Mouse (Mus musculus) MEL (cell line): ENCODE measurements around the gene Bmper. TPM values are rescaled to one million over a fixed set of nuclear protein-coding genes. Genes with fewer than 3 reads are reported as not detected.

Experiments
- DNase-seq: peaks from one replicate; pipeline ENCODE4 v3.0.0; 2011; ENCODE audit warnings: low read depth, low spot score
- H3K27ac ChIP-seq: 2 replicates; pipeline ENCODE4 v1.5.1; 2012; ENCODE audit warnings: low read depth, mild to moderate bottlenecking, control low read depth, low read length, moderate library complexity; ENCODE audit not compliant: control insufficient read depth
- H3K27me3 ChIP-seq, 2 experiments: fragments of 150-350 bp in 1 of 2; sonication (generic) in 1 of 2; 2 replicates each; pipeline ENCODE4 v1.6.1; 2012; ENCODE audit warnings: low read length in 2 of 2, mild to moderate bottlenecking in 2 of 2, improper control_type of control experiment in 1 of 2, moderate library complexity in 1 of 2; ENCODE audit not compliant: insufficient read depth in 2 of 2, control insufficient read depth in 1 of 2
- H3K36me3 ChIP-seq, 2 experiments: 2 replicates each; pipeline ENCODE4 v1.6.1; 2012 to 2014; ENCODE audit warnings: low read length in 2 of 2, improper control_type of control experiment in 1 of 2, inconsistent platforms in 1 of 2, mild to moderate bottlenecking in 1 of 2; ENCODE audit not compliant: insufficient read depth in 2 of 2, control insufficient read depth in 1 of 2
- H3K4me1 ChIP-seq, 2 experiments: fragments of 150-350 bp in 1 of 2; sonication (generic) in 1 of 2; 2 replicates each; pipeline ENCODE4 v1.6.1; 2012; ENCODE audit warnings: low read length in 2 of 2, improper control_type of control experiment in 1 of 2, mild to moderate bottlenecking in 1 of 2; ENCODE audit not compliant: insufficient read depth in 2 of 2, control insufficient read depth in 1 of 2
- H3K4me3 ChIP-seq, 2 experiments: fragments of 150-350 bp in 1 of 2; sonication (generic) in 1 of 2; 2 replicates each; pipeline ENCODE4 v1.5.1; 2012; ENCODE audit warnings: low read depth in 2 of 2, low read length in 2 of 2, mild to moderate bottlenecking in 2 of 2, moderate library complexity in 2 of 2, control low read depth in 1 of 2, improper control_type of control experiment in 1 of 2; ENCODE audit not compliant: control insufficient read depth in 1 of 2, insufficient read depth in 1 of 2
- H3K79me2 ChIP-seq: 2 replicates; pipeline ENCODE4 v1.6.1; 2012; ENCODE audit warnings: mild to moderate bottlenecking, low read length, moderate library complexity; ENCODE audit not compliant: control insufficient read depth, poor library complexity, insufficient read depth
- H3K9ac ChIP-seq: 2 replicates; pipeline ENCODE4 v1.6.1; 2012; ENCODE audit warnings: low read depth, mild to moderate bottlenecking, control low read depth, low read length, moderate library complexity; ENCODE audit not compliant: control insufficient read depth, poor library complexity, severe bottlenecking
- H3K9me3 ChIP-seq: fragments of 150-350 bp; sonication (generic); replicated peaks from 2 replicates; pipeline ENCODE4 v1.6.1; 2012; ENCODE audit warnings: mild to moderate bottlenecking, low read length, improper control_type of control experiment, moderate library complexity; ENCODE audit not compliant: insufficient read depth
- BHLHE40 ChIP-seq: IDR thresholded peaks from 2 replicates; pipeline ENCODE4 v1.6.1; 2012; ENCODE audit warnings: low read depth, mild to moderate bottlenecking, inconsistent platforms, low read length, improper control_type of control experiment, borderline replicate concordance
- CHD1 ChIP-seq: IDR thresholded peaks from 2 replicates; pipeline ENCODE4 v1.6.1; 2012; ENCODE audit warnings: low read depth, mild to moderate bottlenecking, inconsistent platforms, low read length, improper control_type of control experiment
- E2F4 ChIP-seq: IDR thresholded peaks from 2 replicates; pipeline ENCODE4 v1.6.1; 2011; ENCODE audit warnings: low read depth, low read length, improper control_type of control experiment, borderline replicate concordance
- ETS1 ChIP-seq: IDR thresholded peaks from 2 replicates; pipeline ENCODE4 v1.6.1; 2012; ENCODE audit warnings: low read depth, mild to moderate bottlenecking, inconsistent platforms, low read length, improper control_type of control experiment, moderate library complexity
- MAX ChIP-seq: IDR thresholded peaks from 2 replicates; pipeline ENCODE4 v1.6.1; 2011; ENCODE audit warnings: low read length, improper control_type of control experiment
- MEF2A ChIP-seq: IDR thresholded peaks from 2 replicates; pipeline ENCODE4 v1.6.1; 2014; ENCODE audit warnings: low read depth, mild to moderate bottlenecking, inconsistent platforms, low read length, improper control_type of control experiment; ENCODE audit not compliant: poor library complexity, insufficient replicate concordance, severe bottlenecking; ENCODE audit errors: extremely low read depth
- MYC ChIP-seq: IDR thresholded peaks from 2 replicates; pipeline ENCODE4 v1.6.1; 2011; ENCODE audit warnings: low read depth, mild to moderate bottlenecking, low read length, improper control_type of control experiment, moderate library complexity
- NELFE ChIP-seq: IDR thresholded peaks from 2 replicates; pipeline ENCODE4 v1.6.1; 2011; ENCODE audit warnings: low read depth, low read length, improper control_type of control experiment
- POLR2AphosphoS2 ChIP-seq: IDR thresholded peaks from 2 replicates; pipeline ENCODE4 v1.6.1; 2011; ENCODE audit warnings: low read length, improper control_type of control experiment
- SMC3 ChIP-seq: IDR thresholded peaks from 2 replicates; pipeline ENCODE4 v1.6.1; 2011; ENCODE audit warnings: low read depth, low read length, improper control_type of control experiment
- TAL1 ChIP-seq: IDR thresholded peaks from 2 replicates; pipeline ENCODE4 v1.6.1; 2012; ENCODE audit warnings: mild to moderate bottlenecking, inconsistent platforms, low read length, moderate library complexity, mixed read lengths
- TBP ChIP-seq: IDR thresholded peaks from 2 replicates; pipeline ENCODE4 v1.8.0; 2011; ENCODE audit warnings: low read depth, low read length, improper control_type of control experiment
- UBTF ChIP-seq: IDR thresholded peaks from 2 replicates; pipeline ENCODE4 v1.6.1; 2012; ENCODE audit warnings: low read depth, mild to moderate bottlenecking, inconsistent platforms, low read length, improper control_type of control experiment, moderate library complexity, borderline replicate concordance; ENCODE audit not compliant: insufficient read depth
- USF2 ChIP-seq, 2 experiments: IDR thresholded peaks; 2 replicates each; pipeline ENCODE4 v1.6.1; 2011 to 2012; ENCODE audit warnings: improper control_type of control experiment in 2 of 2, low read length in 2 of 2, borderline replicate concordance in 1 of 2, inconsistent platforms in 1 of 2, low read depth in 1 of 2, mild to moderate bottlenecking in 1 of 2; ENCODE audit not compliant: insufficient read depth in 1 of 2
- ZC3H11A ChIP-seq: IDR thresholded peaks from 2 replicates; pipeline ENCODE4 v1.6.1; 2012; ENCODE audit warnings: low read depth, mild to moderate bottlenecking, inconsistent platforms, low read length, improper control_type of control experiment
- polyA plus RNA-seq, 2 experiments: library from polyadenylated mRNA; stranded (reverse) in 1 of 2; unstranded in 1 of 2; fragments of >175 nt in 1 of 2; fragments of >200 nt in 1 of 2; gene quantifications; 2 replicates each; pipeline versions ENCODE4 v1.2.1 to v1.2.4; 2012; ENCODE audit warnings: low replicate concordance in 2 of 2, low read depth in 1 of 2; ENCODE audit not compliant: insufficient read length in 2 of 2, insufficient read depth in 1 of 2, missing spikeins in 1 of 2
- total RNA-seq: library from RNA; depleted of rRNA; stranded (reverse); fragments of 300-350 nt; gene quantifications from 2 replicates; pipeline ENCODE4 v1.2.3, GENCODE M21; 2012

Gene Bmper
- total and polyA plus RNA-seq, 3 experiments: not detected

DNA sequence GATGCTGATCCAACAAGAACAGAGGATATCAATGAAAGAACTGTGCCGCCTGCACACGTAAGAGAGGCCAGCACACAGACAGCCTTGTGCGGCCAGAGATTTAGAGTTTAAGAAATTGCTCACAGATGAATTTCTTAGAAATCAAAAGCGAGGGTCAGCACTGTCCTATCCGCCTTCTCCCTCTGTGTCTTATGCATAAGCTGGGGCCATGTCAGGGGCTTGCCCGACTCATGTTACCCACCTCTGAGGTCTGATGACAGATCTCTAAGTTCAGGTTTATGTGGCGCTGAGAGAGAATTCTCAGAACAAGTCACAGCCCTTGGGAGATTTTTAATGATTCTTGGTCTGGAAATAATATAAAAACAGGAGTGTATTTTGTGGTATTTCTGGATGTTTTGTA is 140.7 kb downstream of the Bmper start:
- no peak for DNase-seq
- H3K27ac ChIP-seq: no peak overlapping the region

DNA sequence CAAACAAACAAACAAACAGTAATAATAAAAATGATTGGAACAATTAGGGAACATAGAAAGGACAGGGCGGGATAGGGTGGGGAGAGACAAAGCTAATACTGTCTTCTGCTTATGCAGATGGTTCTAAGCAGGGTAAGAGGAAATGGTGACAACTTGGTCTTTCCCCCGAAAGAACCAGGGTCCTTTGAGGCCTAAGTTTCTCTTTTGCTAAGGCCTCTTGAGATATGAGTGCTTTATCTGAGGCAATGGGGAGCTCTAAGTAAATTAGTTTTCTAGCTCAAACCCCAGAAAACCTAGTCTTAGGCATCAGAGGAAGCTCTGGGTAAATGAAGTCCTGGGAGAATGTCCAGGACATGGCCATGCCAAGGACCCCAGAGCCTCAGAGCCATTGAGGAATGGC is 141.2 kb downstream of the Bmper start:
- H3K4me3 ChIP-seq: no peak overlapping the region
- TF ChIP-seq MYC (no peak), MAX (no peak)
- H3K9ac ChIP-seq: no peak overlapping the region
- no peaks in the 10 kb centered on the region for H3K79me2 ChIP-seq
- no peaks in the 10 kb centered on the region for H3K36me3 ChIP-seq
- no peak overlapping the region for H3K27ac ChIP-seq
- no peaks in the 10 kb centered on the region for H3K9me3 ChIP-seq
- H3K4me1 ChIP-seq: no peaks in the 10 kb centered on the region
- no peaks in the 10 kb centered on the region for H3K27me3 ChIP-seq
- no peak for DNase-seq

More for the DNA sequence above, 140.7 kb downstream of the Bmper start:
- Histone ChIP-seq H3K79me2 (no peaks in the 10 kb centered on the region), H3K27me3 (no peaks in the 10 kb centered on the region), H3K36me3 (no peaks in the 10 kb centered on the region), H3K9ac (no peak overlapping the region), H3K4me3 (no peak overlapping the region), H3K4me1 (no peaks in the 10 kb centered on the region), H3K9me3 (no peaks in the 10 kb centered on the region)
- TF ChIP-seq ETS1: no peak
- no peak for TF ChIP-seq MEF2A
- no peak for TF ChIP-seq ZC3H11A
- no peak for TF ChIP-seq MYC
- no peak for TF ChIP-seq TBP
- no peak for TF ChIP-seq NELFE
- TF ChIP-seq BHLHE40: no peak
- no peak for TF ChIP-seq TAL1
- no peak for TF ChIP-seq CHD1
- no peak for TF ChIP-seq E2F4
- no peak for TF ChIP-seq SMC3
- TF ChIP-seq UBTF: no peak

DNA sequence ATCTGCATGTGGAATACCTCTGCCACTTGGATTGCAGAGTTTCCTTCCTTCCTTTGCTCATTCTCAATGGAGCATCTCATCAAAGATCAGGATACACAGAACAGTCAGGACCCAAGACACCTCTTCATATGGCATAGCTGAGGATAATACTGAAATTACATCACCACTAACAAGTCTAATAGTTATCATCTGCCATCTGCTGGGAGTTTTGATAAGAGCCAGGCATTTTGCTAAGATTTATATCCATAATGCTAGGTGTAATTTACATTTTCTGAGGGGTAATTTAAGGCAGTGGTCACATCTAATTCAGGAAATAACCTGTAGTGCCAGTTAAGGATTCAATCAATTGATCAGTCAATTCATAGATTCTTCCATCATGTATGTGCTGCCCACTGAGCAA is 145.2 kb downstream of the Bmper start:
- H3K36me3 ChIP-seq: no peaks in the 10 kb centered on the region
- no peaks in the 10 kb centered on the region for H3K27me3 ChIP-seq
- H3K9me3 ChIP-seq: no peaks in the 10 kb centered on the region
- H3K27ac ChIP-seq: no peak overlapping the region
- TF ChIP-seq POLR2AphosphoS2: no peak
- no peak for TF ChIP-seq USF2 (IDR thresholded peaks at IDR 0.05; ENCODE audit: borderline replicate concordance in 1 of 2, insufficient read depth in 1 of 2, low read depth in 1 of 2, low read length in 2 of 2)
- H3K4me3 ChIP-seq: no peak overlapping the region
- no peaks in the 10 kb centered on the region for H3K4me1 ChIP-seq
- no peak for DNase-seq
- H3K9ac ChIP-seq: no peak overlapping the region
- H3K79me2 ChIP-seq: no peaks in the 10 kb centered on the region
